Mouse (Mus musculus): ENCODE measurements around the gene Bglap. TPM values are rescaled to one million over a fixed set of nuclear protein-coding genes. Genes with fewer than 3 reads are reported as not detected.
A peak's percentile ranks its signal among the peaks of the same experiment; 100 is the strongest.
"Not testable (repeated sequence)": the region's sequence is repeated elsewhere in the genome, so short reads cannot be mapped to it uniquely, and the experiment has no call there.

Gene Bglap
- polyA plus RNA-seq (2014; fragmentation: Nextera tagmentation; extraction: Ambion mirVana) = not detected in 2 replicates

- Histone ChIP-seq H3K27ac (ENCODE audit: low read depth, low read length) (no peak within 1 kb of the TSS), H3K36me3 (ENCODE audit: control insufficient read depth, insufficient read depth, low read length) (no peaks in the 10 kb centered on the region), H3K4me3 (ENCODE audit: low read depth, low read length) (no peak within 1 kb of the TSS), H3K9ac (ENCODE audit: low read depth, low read length) (no peak within 1 kb of the TSS), H3K9me3 (replicated peaks; ENCODE audit: control insufficient read depth, low read length) (no peaks in the 10 kb centered on the region), H3K4me1 (ENCODE audit: control insufficient read depth, insufficient read depth, low read length) (no peaks in the 10 kb centered on the region), H3K27me3 (ENCODE audit: control insufficient read depth, insufficient read depth, low read length) (no peaks in the 10 kb centered on the region), H3K4me2 (no peak within 1 kb of the TSS)
- ATAC-seq (replicated peaks; ENCODE audit: insufficient number of reproducible peaks, low FRiP score, low TSS enrichment) = no peak
- WGBS (ENCODE audit: insufficient replicate concordance) = 74% methylated on average over 5 of the region's 5 CpGs
Measured at GRCm38 (mm10) chr3:88384364-88384763, at the start of gene Bglap. TSS of gene Bglap (minus strand) at chr3:88384464.

- 68% methylated on average over 8 of the region's 8 CpGs for WGBS (ENCODE audit: insufficient replicate concordance)
- not testable (repeated sequence) for H3K9me3 ChIP-seq (replicated peaks; ENCODE audit: control insufficient read depth, low read length); ATAC-seq (replicated peaks; ENCODE audit: insufficient number of reproducible peaks, low FRiP score, low TSS enrichment); H3K36me3 ChIP-seq (ENCODE audit: control insufficient read depth, insufficient read depth, low read length); H3K27ac ChIP-seq (ENCODE audit: low read depth, low read length); H3K27me3 ChIP-seq (ENCODE audit: control insufficient read depth, insufficient read depth, low read length); H3K4me1 ChIP-seq (ENCODE audit: control insufficient read depth, insufficient read depth, low read length); H3K4me3 ChIP-seq (ENCODE audit: low read depth, low read length); H3K4me2 ChIP-seq; H3K9ac ChIP-seq (ENCODE audit: low read depth, low read length)
Measured at GRCm38 (mm10) chr3:88428639-88429038, 44.4 kb upstream of the Bglap start.

GRCm38 (mm10) chr3:88427342-88427905 is 43.2 kb upstream of the Bglap start:
- 60% methylated on average over 4 of the region's 4 CpGs for WGBS (ENCODE audit: insufficient replicate concordance)
- Histone ChIP-seq H3K36me3 (ENCODE audit: control insufficient read depth, insufficient read depth, low read length) (no peaks in the 10 kb centered on the region), H3K4me1 (ENCODE audit: control insufficient read depth, insufficient read depth, low read length) (peaks cover 10% of the 10 kb centered on the region), H3K27ac (ENCODE audit: low read depth, low read length) (no peak overlapping the region), H3K27me3 (ENCODE audit: control insufficient read depth, insufficient read depth, low read length) (no peaks in the 10 kb centered on the region), H3K9ac (ENCODE audit: low read depth, low read length) (no peak overlapping the region), H3K4me2 (no peak overlapping the region), H3K4me3 (ENCODE audit: low read depth, low read length) (no peak overlapping the region), H3K9me3 (replicated peaks; ENCODE audit: control insufficient read depth, low read length) (no peaks in the 10 kb centered on the region)
- ATAC-seq (replicated peaks; ENCODE audit: insufficient number of reproducible peaks, low FRiP score, low TSS enrichment) = no peak

GRCm38 (mm10) chr3:88425708-88426420 is 41.6 kb upstream of the Bglap start:
- Histone ChIP-seq H3K4me2 (no peak overlapping the region), H3K9me3 (replicated peaks; ENCODE audit: control insufficient read depth, low read length) (no peaks in the 10 kb centered on the region), H3K27me3 (ENCODE audit: control insufficient read depth, insufficient read depth, low read length) (no peaks in the 10 kb centered on the region), H3K36me3 (ENCODE audit: control insufficient read depth, insufficient read depth, low read length) (peaks cover 1% of the 10 kb centered on the region; the same call in 1 of the 2 replicates), H3K9ac (ENCODE audit: low read depth, low read length) (no peak overlapping the region), H3K27ac (ENCODE audit: low read depth, low read length) (no peak overlapping the region), H3K4me1 (ENCODE audit: control insufficient read depth, insufficient read depth, low read length) (peaks cover 14% of the 10 kb centered on the region), H3K4me3 (ENCODE audit: low read depth, low read length) (no peak overlapping the region)
- 82% methylated on average over 10 of the region's 10 CpGs for WGBS (ENCODE audit: insufficient replicate concordance)
- ATAC-seq (replicated peaks; ENCODE audit: insufficient number of reproducible peaks, low FRiP score, low TSS enrichment) = no peak

GRCm38 (mm10) chr3:88425330-88425689 is 41.0 kb upstream of the Bglap start:
- Histone ChIP-seq H3K9ac (ENCODE audit: low read depth, low read length) (0 out of 2 replicates have a peak overlapping the region, but pooled peaks have one; percentile 1), H3K4me1 (ENCODE audit: control insufficient read depth, insufficient read depth, low read length) (peaks cover 14% of the 10 kb centered on the region), H3K27me3 (ENCODE audit: control insufficient read depth, insufficient read depth, low read length) (no peaks in the 10 kb centered on the region), H3K9me3 (replicated peaks; ENCODE audit: control insufficient read depth, low read length) (no peaks in the 10 kb centered on the region), H3K4me3 (ENCODE audit: low read depth, low read length) (peak overlapping the region; percentile 91), H3K4me2 (peak overlapping the region; percentile 95), H3K27ac (ENCODE audit: low read depth, low read length) (no peak overlapping the region), H3K36me3 (ENCODE audit: control insufficient read depth, insufficient read depth, low read length) (peaks cover 5% of the 10 kb centered on the region)
- 10% methylated on average over 2 of the region's 2 CpGs for WGBS (ENCODE audit: insufficient replicate concordance)
- no peak for ATAC-seq (replicated peaks; ENCODE audit: insufficient number of reproducible peaks, low FRiP score, low TSS enrichment)

- 1% methylated on average over 35 of the region's 35 CpGs for WGBS (ENCODE audit: insufficient replicate concordance)
Measured at GRCm38 (mm10) chr3:88424605-88425329, 40.5 kb upstream of the Bglap start, which contains the start of gene Slc25a44. TSS of gene Slc25a44 (minus strand) at chr3:88425139.

GRCm38 (mm10) chr3:88422020-88422720 is 37.9 kb upstream of the Bglap start:
- no peak for ATAC-seq (replicated peaks; ENCODE audit: insufficient number of reproducible peaks, low FRiP score, low TSS enrichment)
- WGBS (ENCODE audit: insufficient replicate concordance) = 36% methylated on average over 9 of the region's 9 CpGs

More at GRCm38 (mm10) chr3:88424605-88425329, 40.5 kb upstream of the Bglap start, which contains the start of gene Slc25a44:
- 0 out of 2 replicates have a peak within 1 kb of the TSS, but pooled peaks have one; percentile 35 for H3K27ac ChIP-seq (ENCODE audit: low read depth, low read length)
- no peaks in the 10 kb centered on the region for H3K27me3 ChIP-seq (ENCODE audit: control insufficient read depth, insufficient read depth, low read length)
- ATAC-seq (replicated peaks; ENCODE audit: insufficient number of reproducible peaks, low FRiP score, low TSS enrichment) = peak; percentile 95
- H3K4me3 ChIP-seq (ENCODE audit: low read depth, low read length) = peak within 1 kb of the TSS; percentile 91
- H3K9ac ChIP-seq (ENCODE audit: low read depth, low read length) = peak within 1 kb of the TSS; percentile 77
- H3K4me2 ChIP-seq = peak within 1 kb of the TSS; percentile 95
- H3K36me3 ChIP-seq (ENCODE audit: control insufficient read depth, insufficient read depth, low read length) = peaks cover 7% of the 10 kb centered on the region
- H3K9me3 ChIP-seq (replicated peaks; ENCODE audit: control insufficient read depth, low read length) = no peaks in the 10 kb centered on the region
- peaks cover 14% of the 10 kb centered on the region for H3K4me1 ChIP-seq (ENCODE audit: control insufficient read depth, insufficient read depth, low read length)

GRCm38 (mm10) chr3:88420771-88421170 is 36.5 kb upstream of the Bglap start:
- H3K4me2 ChIP-seq = no peak overlapping the region
- H3K4me3 ChIP-seq (ENCODE audit: low read depth, low read length) = no peak overlapping the region
- no peaks in the 10 kb centered on the region for H3K27me3 ChIP-seq (ENCODE audit: control insufficient read depth, insufficient read depth, low read length)
- peaks cover 17% of the 10 kb centered on the region for H3K4me1 ChIP-seq (ENCODE audit: control insufficient read depth, insufficient read depth, low read length)
- H3K36me3 ChIP-seq (ENCODE audit: control insufficient read depth, insufficient read depth, low read length) = peaks cover 9% of the 10 kb centered on the region
- no peak overlapping the region for H3K27ac ChIP-seq (ENCODE audit: low read depth, low read length)
- H3K9ac ChIP-seq (ENCODE audit: low read depth, low read length) = no peak overlapping the region
- WGBS (ENCODE audit: insufficient replicate concordance) = 92% methylated on average over 19 of the region's 19 CpGs
- no peak for ATAC-seq (replicated peaks; ENCODE audit: insufficient number of reproducible peaks, low FRiP score, low TSS enrichment)
- no peaks in the 10 kb centered on the region for H3K9me3 ChIP-seq (replicated peaks; ENCODE audit: control insufficient read depth, low read length)

More at GRCm38 (mm10) chr3:88422020-88422720, 37.9 kb upstream of the Bglap start:
- Histone ChIP-seq H3K9ac (ENCODE audit: low read depth, low read length) (no peak overlapping the region; the same call in 1 of the 2 replicates), H3K27ac (ENCODE audit: low read depth, low read length) (no peak overlapping the region), H3K4me2 (no peak overlapping the region), H3K27me3 (ENCODE audit: control insufficient read depth, insufficient read depth, low read length) (no peaks in the 10 kb centered on the region), H3K4me3 (ENCODE audit: low read depth, low read length) (no peak overlapping the region), H3K9me3 (replicated peaks; ENCODE audit: control insufficient read depth, low read length) (no peaks in the 10 kb centered on the region), H3K4me1 (ENCODE audit: control insufficient read depth, insufficient read depth, low read length) (peaks cover 14% of the 10 kb centered on the region), H3K36me3 (ENCODE audit: control insufficient read depth, insufficient read depth, low read length) (peaks cover 9% of the 10 kb centered on the region)

Data from heart, embryonic 11.5 days (tissue).